Mouse (Mus musculus) neural tube, embryonic 12.5 days (tissue): ENCODE results near the gene A630023A22Rik. TPM values are rescaled to one million over a fixed set of nuclear protein-coding genes. Genes with fewer than 3 reads are reported as not detected.

Experiments
- ATAC-seq: fragments of 200-750 bp; cut with Nextera tagmentation; 2 replicates; pipeline ENCODE4 v1.8.0; 2017; ENCODE audit warnings: low read depth, mild to moderate bottlenecking, moderate TSS enrichment, moderate library complexity; ENCODE audit not compliant: low FRiP score
- H3K27ac ChIP-seq: fragments of 300-500 bp; sonication (generic); 2 replicates; pipeline ENCODE4 v1.5.1; 2016
- H3K27me3 ChIP-seq: fragments of 300-500 bp; sonication (generic); replicated peaks from 2 replicates; pipeline ENCODE4 v1.6.1; 2016; ENCODE audit warnings: mild to moderate bottlenecking
- H3K36me3 ChIP-seq: fragments of 300-500 bp; sonication (generic); 2 replicates; pipeline ENCODE4 v1.6.1; 2016; ENCODE audit warnings: mild to moderate bottlenecking
- H3K4me1 ChIP-seq: fragments of 300-500 bp; sonication (generic); 2 replicates; pipeline ENCODE4 v1.6.1; 2016
- H3K4me2 ChIP-seq: fragments of 300-500 bp; sonication (generic); replicated peaks from 2 replicates; pipeline ENCODE4 v1.6.1; 2016; ENCODE audit warnings: mild to moderate bottlenecking
- H3K4me3 ChIP-seq: fragments of 300-500 bp; sonication (generic); 2 replicates; pipeline ENCODE4 v1.5.1; 2016
- H3K9ac ChIP-seq: fragments of 300-500 bp; sonication (generic); 2 replicates; pipeline ENCODE4 v1.6.1; 2016; ENCODE audit warnings: mild to moderate bottlenecking
- H3K9me3 ChIP-seq: fragments of 300-500 bp; sonication (generic); 2 replicates; pipeline ENCODE4 v1.6.1; 2016; ENCODE audit warnings: mild to moderate bottlenecking
- WGBS: fragments of 180-500 bp; shearing (Covaris S2); methylation state at CpG from one replicate; pipeline ENCODE4 v1.1.7; 2016; 5-methylcytosine and 5-hydroxymethylcytosine counted together
- polyA plus RNA-seq: library from polyadenylated mRNA; unstranded; fragments of >200 nt; fragmentation: Nextera tagmentation; extraction: Ambion mirVana; gene quantifications from 2 replicates; pipeline ENCODE4 v1.2.1, GENCODE M21; 2016

A630023A22Rik gene
- polyA plus RNA-seq, 1 experiment from 2014 or later: not detected

DNA sequence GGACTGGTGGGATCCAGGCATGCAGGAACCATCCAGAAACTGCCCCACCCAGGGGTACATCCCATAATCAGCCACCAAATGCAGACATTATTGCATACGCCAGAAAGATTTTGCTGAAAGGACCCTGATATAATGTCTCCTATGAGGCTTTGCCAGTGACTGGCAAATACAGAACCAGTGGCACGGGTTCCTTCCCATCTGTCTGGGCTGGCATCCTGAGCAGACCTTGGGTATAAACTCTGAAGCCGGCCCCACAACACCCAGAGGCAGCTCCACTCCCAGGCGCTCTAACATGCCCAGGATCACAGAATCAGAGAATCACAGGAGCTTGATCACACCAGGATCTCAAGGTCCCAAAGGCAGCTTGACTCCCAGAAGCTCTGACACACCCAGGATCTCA, 11.8 kb upstream of the A630023A22Rik start:
- no peak overlapping the region for H3K4me2 ChIP-seq
- no peaks in the 10 kb centered on the region for H3K36me3 ChIP-seq
- ATAC-seq: no peak
- no peak overlapping the region for H3K9ac ChIP-seq
- no peaks in the 10 kb centered on the region for H3K4me1 ChIP-seq
- WGBS: 91% methylated on average over 4 of the region's 4 CpGs
- H3K4me3 ChIP-seq: no peak overlapping the region
- no peak overlapping the region for H3K27ac ChIP-seq
- H3K27me3 ChIP-seq: no peaks in the 10 kb centered on the region
- no peaks in the 10 kb centered on the region for H3K9me3 ChIP-seq

DNA sequence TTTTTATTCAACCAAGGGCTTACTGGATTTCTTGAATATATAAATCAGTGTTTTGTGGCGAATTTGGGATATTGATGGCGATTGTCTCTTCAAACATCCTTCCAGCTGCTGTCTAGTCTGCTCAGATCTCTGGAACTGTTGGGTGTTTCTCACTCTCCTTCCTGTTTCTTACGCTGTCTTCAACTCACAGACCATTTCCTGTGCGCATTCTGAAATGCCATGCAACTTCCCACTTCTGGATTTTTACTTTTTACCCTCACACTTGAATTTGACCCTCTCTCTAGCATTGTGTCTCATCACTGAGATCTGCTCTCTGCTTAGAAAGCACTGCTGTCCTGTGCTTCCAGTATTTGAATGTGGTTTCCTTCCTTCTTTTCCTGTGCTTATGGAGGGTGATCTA, 5.0 kb upstream of the A630023A22Rik start:
- Histone ChIP-seq H3K27ac (no peak overlapping the region), H3K36me3 (no peaks in the 10 kb centered on the region), H3K9me3 (no peaks in the 10 kb centered on the region), H3K4me2 (no peak overlapping the region), H3K27me3 (no peaks in the 10 kb centered on the region), H3K9ac (no peak overlapping the region), H3K4me3 (no peak overlapping the region), H3K4me1 (no peaks in the 10 kb centered on the region)
- ATAC-seq: no peak
- 83% methylated on average over 4 of the region's 4 CpGs for WGBS

DNA sequence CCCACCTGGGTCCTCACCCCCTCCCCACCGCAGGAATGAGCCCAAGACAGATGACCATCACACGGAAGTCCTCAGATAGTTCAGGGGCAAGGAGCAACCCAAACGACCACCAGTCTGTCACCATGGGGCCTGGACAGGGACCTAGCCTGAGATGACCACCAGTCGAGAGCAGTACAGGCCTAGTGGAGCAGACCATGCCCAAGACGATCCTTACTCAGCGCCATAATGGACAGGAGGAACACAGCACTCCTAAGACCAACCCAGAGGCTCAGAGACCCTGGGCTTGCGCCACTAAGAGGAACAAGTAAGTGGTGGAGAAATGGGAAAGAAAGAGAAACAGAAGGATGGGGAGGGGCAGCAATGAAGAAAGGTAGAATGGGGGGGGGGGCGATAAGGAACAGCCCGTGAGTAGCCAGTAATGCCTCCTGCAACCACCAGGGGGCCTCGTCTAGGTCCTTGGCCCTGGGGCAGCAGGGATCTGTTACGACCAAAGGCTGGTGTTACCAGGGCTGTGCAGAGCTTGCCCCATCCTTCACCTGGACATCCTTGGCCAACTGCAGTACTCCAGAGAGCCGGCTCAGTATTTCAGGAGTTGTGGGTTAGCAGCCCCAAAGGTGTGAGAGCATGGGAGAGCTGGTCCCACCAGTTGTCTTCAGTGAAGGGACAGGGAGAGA, 4.0 kb upstream of the A630023A22Rik start:
- Histone ChIP-seq H3K4me3 (no peak overlapping the region), H3K4me1 (no peaks in the 10 kb centered on the region), H3K9me3 (no peaks in the 10 kb centered on the region), H3K27ac (no peak overlapping the region), H3K36me3 (no peaks in the 10 kb centered on the region), H3K4me2 (no peak overlapping the region), H3K27me3 (no peaks in the 10 kb centered on the region), H3K9ac (no peak overlapping the region)
- no peak for ATAC-seq
- WGBS: 63% methylated on average over 11 of the region's 12 CpGs

DNA sequence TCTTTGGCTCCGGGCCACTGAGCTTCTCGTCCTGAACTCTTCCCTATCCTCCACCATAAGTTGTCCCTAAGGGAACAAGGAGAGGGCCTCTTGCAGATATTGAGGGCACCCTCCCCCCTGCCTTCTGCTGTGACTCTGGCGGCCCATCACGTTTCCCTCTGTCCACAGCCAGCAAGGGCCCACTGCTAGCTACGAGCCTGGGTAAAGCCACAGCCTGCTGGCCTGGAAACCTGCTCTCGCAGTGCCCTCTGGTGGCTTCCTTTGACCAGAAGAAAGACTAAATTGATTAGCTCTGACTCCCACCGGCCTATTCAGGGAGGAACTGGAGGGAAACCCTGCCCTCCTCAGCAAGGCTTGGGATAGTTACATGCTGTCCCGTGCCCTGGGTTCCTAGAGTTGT, 2.3 kb upstream of the A630023A22Rik start:
- H3K36me3 ChIP-seq: no peaks in the 10 kb centered on the region
- ATAC-seq: peak; percentile 53; the same call in 1 of the 2 replicates

DNA sequence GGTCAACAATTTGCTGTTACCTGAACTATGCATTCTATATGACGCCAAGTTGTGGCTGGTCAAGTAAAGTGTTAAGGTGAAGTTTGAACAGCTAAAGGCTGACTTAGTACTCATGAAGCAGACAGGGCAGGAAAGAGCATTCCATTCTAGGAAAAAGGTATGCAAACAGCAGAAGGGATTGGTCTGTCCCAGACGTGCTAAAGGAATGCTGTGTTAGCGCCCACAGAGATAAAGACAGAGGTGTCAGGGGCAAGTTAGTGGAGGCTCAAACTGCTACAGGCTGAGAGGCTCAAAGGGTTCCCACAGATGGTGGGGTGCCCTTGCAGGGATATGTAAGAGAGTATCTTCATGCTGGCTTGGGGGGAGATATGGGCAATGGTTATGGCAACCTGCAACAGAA, 1.3 kb upstream of the A630023A22Rik start:
- 80% methylated on average over 3 of the region's 3 CpGs for WGBS
- Histone ChIP-seq H3K9me3 (no peaks in the 10 kb centered on the region), H3K4me1 (no peaks in the 10 kb centered on the region), H3K9ac (no peak overlapping the region), H3K36me3 (no peaks in the 10 kb centered on the region), H3K27ac (no peak overlapping the region), H3K4me3 (no peak overlapping the region), H3K4me2 (no peak overlapping the region), H3K27me3 (no peaks in the 10 kb centered on the region)
- no peak for ATAC-seq

More for the DNA sequence above, 2.3 kb upstream of the A630023A22Rik start:
- Histone ChIP-seq H3K9me3 (no peaks in the 10 kb centered on the region), H3K27ac (no peak overlapping the region), H3K4me1 (no peaks in the 10 kb centered on the region), H3K9ac (no peak overlapping the region), H3K27me3 (no peaks in the 10 kb centered on the region), H3K4me3 (no peak overlapping the region), H3K4me2 (no peak overlapping the region)
- WGBS: 26% methylated on average over 8 of the region's 8 CpGs

DNA sequence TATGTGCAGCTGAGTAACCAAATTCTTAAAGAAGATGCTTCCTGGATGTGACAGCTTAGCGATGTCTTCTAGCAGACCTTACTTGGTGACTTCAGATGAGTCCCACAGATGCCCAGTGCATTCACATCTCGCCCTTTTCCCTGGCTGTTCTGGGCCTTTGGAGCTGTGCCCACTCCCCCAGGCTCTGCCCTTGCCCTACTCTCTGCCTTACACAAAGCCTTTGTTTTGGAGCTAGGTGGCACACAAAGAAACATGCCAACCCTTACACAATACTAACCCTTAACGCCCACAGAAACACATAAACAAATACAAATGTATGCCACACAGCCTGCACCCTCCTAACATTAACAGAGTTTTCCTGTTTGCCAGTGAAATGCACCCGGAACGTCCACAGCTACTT, 6.4 kb downstream of the A630023A22Rik start:
- H3K27ac ChIP-seq: no peak overlapping the region
- H3K27me3 ChIP-seq: no peaks in the 10 kb centered on the region
- no peak overlapping the region for H3K4me3 ChIP-seq
- no peaks in the 10 kb centered on the region for H3K36me3 ChIP-seq
- no peaks in the 10 kb centered on the region for H3K9me3 ChIP-seq
- ATAC-seq: no peak
- 82% methylated on average over 5 of the region's 5 CpGs for WGBS
- H3K9ac ChIP-seq: no peak overlapping the region
- no peak overlapping the region for H3K4me2 ChIP-seq
- no peaks in the 10 kb centered on the region for H3K4me1 ChIP-seq

DNA sequence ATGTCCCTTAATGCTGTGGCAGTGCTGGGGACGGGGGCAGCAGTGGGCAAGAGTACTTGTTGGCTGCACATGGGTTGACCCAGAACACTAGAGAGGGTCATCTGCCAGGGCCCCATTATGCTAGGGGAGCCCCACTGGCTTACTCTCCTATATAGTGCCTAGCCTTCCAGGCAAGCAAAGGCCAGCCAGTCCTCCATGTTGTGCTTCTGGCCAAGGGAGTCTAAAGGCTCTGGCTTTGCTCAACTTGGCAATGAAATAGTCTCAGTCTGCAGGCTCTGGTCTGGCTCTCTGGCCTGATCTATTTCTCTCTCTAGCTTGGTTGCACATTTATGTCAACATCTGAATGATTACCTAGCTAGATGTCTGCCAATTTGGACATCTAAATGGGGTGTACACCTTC, 9.7 kb downstream of the A630023A22Rik start:
- Histone ChIP-seq H3K4me2 (no peak overlapping the region), H3K27ac (no peak overlapping the region), H3K36me3 (no peaks in the 10 kb centered on the region), H3K27me3 (no peaks in the 10 kb centered on the region), H3K9ac (no peak overlapping the region), H3K9me3 (no peaks in the 10 kb centered on the region), H3K4me3 (no peak overlapping the region), H3K4me1 (no peaks in the 10 kb centered on the region)
- 96% methylated on average over 1 of the region's 1 CpGs for WGBS
- no peak for ATAC-seq

DNA sequence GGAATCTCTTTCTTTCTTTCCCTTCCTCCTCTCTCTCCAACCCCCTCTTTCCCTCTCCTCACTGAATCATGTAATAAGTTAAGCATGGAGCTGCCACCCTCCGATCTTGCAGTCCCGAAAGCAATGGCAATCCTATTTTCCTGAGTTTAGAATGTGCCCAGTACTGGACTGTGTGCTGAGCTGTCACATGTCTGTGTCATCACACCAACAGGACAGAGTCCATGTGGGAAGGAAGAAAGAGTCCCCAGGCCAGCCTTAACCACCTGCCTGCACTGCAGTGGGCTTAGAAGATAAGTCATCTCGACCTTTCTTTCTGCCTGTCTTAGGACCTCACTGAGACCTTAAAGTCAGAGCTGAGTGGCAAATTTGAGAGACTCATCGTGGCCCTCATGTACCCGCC, 11.1 kb downstream of the A630023A22Rik start:
- Histone ChIP-seq H3K27ac (no peak overlapping the region), H3K4me1 (no peaks in the 10 kb centered on the region), H3K36me3 (no peaks in the 10 kb centered on the region), H3K4me2 (no peak overlapping the region), H3K9me3 (no peaks in the 10 kb centered on the region), H3K4me3 (no peak overlapping the region), H3K9ac (no peak overlapping the region), H3K27me3 (no peaks in the 10 kb centered on the region)
- 91% methylated on average over 5 of the region's 5 CpGs for WGBS
- ATAC-seq: no peak

DNA sequence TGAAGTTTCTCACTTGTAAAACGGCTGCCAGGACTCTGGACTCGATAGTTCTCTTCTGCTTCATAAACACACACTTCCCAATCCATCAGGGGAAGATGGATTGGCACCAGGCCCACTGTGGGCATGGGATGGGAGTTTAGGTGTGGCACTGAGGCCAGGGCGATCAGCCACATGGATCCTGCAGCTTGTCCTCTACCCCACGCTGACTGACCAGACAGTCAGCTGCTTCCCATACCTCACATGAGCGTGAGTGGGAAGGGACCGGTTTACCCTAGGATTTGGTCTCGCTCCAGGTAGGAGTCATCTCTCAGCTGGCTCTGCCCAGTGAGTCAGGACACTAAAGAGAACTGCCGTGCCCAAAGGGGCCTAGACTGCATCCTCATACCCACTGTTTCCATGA, 12.8 kb downstream of the A630023A22Rik start:
- Histone ChIP-seq H3K27ac (no peak overlapping the region), H3K9ac (no peak overlapping the region), H3K4me2 (no peak overlapping the region), H3K4me1 (no peaks in the 10 kb centered on the region), H3K36me3 (no peaks in the 10 kb centered on the region), H3K9me3 (no peaks in the 10 kb centered on the region), H3K4me3 (no peak overlapping the region), H3K27me3 (no peaks in the 10 kb centered on the region)
- WGBS: 90% methylated on average over 8 of the region's 8 CpGs
- no peak for ATAC-seq

DNA sequence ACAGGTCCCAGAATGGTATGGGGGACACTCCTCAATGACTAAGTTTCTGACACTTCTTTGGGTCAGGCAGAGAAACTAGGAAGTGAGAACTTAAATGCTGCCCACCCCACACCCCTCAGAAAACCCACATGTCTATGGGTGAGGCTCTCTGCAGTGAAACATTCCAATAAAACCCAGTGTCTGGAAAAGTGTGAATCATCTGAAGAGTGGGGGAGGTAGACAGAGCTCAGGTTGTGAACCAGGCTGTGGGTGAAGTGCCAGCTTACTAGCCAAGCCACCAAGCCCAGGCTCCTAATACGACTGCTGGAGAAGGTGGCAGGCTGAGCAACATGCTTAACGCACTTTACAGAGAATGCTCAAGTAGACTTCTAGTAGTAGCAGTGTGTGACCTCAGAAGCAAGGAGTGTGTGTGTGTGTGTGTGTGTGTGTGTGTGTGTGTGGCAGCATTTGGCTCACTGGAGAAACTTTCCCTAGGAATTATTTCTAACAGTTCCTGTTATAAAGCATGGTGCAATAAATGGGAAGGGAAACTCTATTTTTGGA, 14.6 kb downstream of the A630023A22Rik start:
- Histone ChIP-seq H3K4me1 (no peaks in the 10 kb centered on the region), H3K36me3 (no peaks in the 10 kb centered on the region), H3K4me3 (no peak overlapping the region), H3K27me3 (no peaks in the 10 kb centered on the region), H3K27ac (no peak overlapping the region), H3K9ac (no peak overlapping the region), H3K9me3 (no peaks in the 10 kb centered on the region), H3K4me2 (no peak overlapping the region)
- ATAC-seq: no peak
- WGBS: 83% methylated on average over 2 of the region's 2 CpGs

DNA sequence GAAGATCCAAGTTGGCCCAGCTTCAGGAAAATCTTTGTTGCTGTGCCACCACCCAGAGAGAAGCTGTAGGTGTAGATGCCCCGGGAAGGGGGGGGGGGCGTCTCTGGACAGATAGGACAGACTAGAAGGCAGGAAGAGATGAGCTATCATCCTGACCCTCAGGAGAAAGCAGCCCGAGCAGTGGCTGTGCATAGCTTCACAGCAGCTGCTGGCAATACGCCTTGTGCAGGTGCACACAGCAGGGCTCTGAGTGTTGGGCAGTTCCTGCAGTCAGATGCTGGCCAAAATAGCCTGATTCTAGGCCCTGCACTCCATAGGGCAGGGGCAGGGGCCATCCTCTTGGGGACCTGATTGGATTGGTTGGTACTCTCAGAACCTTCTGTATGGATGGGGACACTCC, 15.7 kb downstream of the A630023A22Rik start:
- ATAC-seq: no peak

DNA sequence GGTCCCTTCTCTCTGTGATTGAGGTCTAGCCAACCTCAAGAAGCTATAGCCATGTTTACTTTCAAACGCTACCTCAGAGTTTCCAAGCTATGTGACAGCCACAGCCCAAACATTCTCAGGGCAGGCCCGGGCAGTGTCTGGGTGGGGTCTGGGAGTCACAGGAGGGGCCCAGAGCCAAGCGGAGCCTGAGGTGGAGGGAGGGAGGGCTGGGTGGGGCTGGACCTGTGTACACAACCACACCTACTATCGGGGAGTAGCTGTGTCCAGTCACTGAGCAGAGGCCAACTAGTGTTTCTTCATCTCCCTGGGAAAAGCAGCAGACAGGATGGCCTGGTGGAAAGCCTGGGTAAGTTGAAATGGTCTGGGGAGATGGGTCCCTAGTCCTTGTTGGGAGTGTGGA, 16.8 kb downstream of the A630023A22Rik start, which contains the start of gene Anxa8:
Gene Anxa8 (plus strand): TSS at position 251 of the 400 bp plus-strand sequence.
- no peak within 1 kb of the TSS for H3K4me3 ChIP-seq
- WGBS: 70% methylated on average over 4 of the region's 4 CpGs
- H3K9ac ChIP-seq: no peak within 1 kb of the TSS
- no peaks in the 10 kb centered on the region for H3K9me3 ChIP-seq
- no peaks in the 10 kb centered on the region for H3K36me3 ChIP-seq
- ATAC-seq: no peak
- no peak within 1 kb of the TSS for H3K4me2 ChIP-seq
- no peaks in the 10 kb centered on the region for H3K27me3 ChIP-seq
- H3K27ac ChIP-seq: no peak within 1 kb of the TSS
- H3K4me1 ChIP-seq: no peaks in the 10 kb centered on the region

More for the DNA sequence above, 15.7 kb downstream of the A630023A22Rik start:
- Histone ChIP-seq H3K4me2 (no peak overlapping the region), H3K27ac (no peak overlapping the region), H3K9ac (no peak overlapping the region), H3K36me3 (no peaks in the 10 kb centered on the region), H3K27me3 (no peaks in the 10 kb centered on the region), H3K4me1 (no peaks in the 10 kb centered on the region), H3K4me3 (no peak overlapping the region), H3K9me3 (no peaks in the 10 kb centered on the region)
- 68% methylated on average over 4 of the region's 4 CpGs for WGBS
